Mouse (Mus musculus): ENCODE measurements around the gene Ccnd3.

The Ccnd3 gene

GRCm38 (mm10) chr17:47501946-47502706 is 2.7 kb upstream of the Ccnd3 start, which contains the start of gene Taf8:
Gene Taf8 (minus strand): TSS chr17:47502292.
- CTCF ChIA-PET = interaction anchor here (0.5 to 2.1 kb wide), 24 partner anchors 9 to 540 kb away, joined by 3 to 35 read pairs (median 4); partner anchors contain the start of genes Gm21981 (in 1 of the 4), Pgc (in 1 of the 4) and Prickle4 (in 1 of the 4)
- POLR2A ChIA-PET = interaction anchor here (0.6 to 14.7 kb wide), 114 partner anchors 8 to 1907 kb away, joined by 3 to 220 read pairs (median 4); partner anchors contain the start of genes AI661453 (in 1 of the 4), Bicral (in 1 of the 4), Cnpy3 (in 1 of the 4) and Guca1b (in 1 of the 4)

DNA sequence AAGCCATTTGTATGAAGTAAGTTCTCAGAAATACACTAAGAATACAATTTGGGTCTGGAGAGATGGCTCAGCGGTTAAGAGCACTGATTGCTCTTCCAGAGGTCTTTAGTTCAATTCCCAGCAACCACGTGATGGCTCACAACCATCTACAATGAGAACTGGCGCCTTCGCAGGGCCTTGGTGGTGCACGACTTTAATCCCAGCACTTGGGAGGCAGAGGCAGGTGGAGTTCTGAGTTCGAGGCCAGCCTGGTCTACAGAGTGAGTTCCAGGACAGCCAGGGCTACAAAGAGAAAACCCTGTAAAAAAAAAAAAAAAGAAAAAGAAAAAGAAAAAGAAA is 2.2 kb upstream of the Ccnd3 start:
- POLR2A ChIA-PET = interaction anchor here (0.6 to 14.7 kb wide), 110 partner anchors 8 to 1908 kb away, joined by 3 to 220 read pairs (median 4); partner anchors contain the start of genes AI661453 (in 1 of the 4), Cnpy3 (in 1 of the 4), Guca1b (in 1 of the 4) and Mrps10 (in 1 of the 4)
- CTCF ChIA-PET = interaction anchor here (0.5 to 2.1 kb wide), 21 partner anchors 8 to 515 kb away, joined by 3 to 35 read pairs (median 4); partner anchors contain the start of genes Gm21981 (in 1 of the 4) and Prickle4 (in 1 of the 4)

DNA sequence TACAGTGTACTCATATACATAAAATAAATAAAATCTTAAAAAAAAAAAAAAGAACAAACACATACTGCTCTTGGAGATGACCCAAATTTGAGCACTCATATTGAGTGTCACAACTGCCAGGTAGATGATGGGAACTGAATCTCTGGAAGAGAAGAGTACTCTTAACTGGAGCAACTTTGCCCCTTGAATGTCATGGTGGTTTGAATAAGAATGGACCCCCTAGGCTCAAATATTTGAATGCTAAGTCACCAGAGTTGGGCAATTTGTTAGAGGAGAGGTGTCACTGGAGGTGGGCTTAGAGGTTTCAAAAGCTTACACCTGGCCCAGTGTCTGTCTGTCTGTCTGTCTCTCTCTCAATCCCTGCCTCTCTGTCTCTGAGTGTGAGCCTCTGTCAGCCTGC is 1.2 kb upstream of the Ccnd3 start:
- CTCF ChIA-PET = interaction anchor here in 3 of 4 experiments (0.6 to 1.8 kb wide), 5 partner anchors 8 to 118 kb away, joined by 3 to 7 read pairs (median 3); no protein-coding TSS in a partner anchor

DNA sequence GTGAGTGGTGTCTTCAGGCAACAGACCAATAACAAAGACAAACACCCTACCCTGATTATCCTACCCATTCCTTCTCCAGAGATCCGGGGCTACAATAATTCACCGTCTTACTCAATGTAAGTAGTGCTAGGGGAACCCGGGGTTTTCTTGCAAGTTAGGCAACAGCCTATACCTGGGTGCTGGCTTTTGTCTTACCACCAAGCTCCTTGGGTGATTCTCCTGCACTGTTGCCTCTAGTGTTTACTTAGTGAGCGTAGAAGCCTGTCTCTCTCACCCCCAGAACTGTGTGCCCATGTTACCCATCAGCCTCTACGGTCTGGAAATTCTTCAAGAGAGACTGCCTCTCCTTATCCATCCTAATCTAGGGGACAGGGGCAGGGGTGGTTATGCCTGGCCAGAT is 623 bp upstream of the Ccnd3 start:
- CTCF ChIA-PET = interaction anchor here in 3 of 4 experiments (0.5 to 1.8 kb wide), 6 partner anchors 17 to 651 kb away, joined by 3 to 8 read pairs (median 4); no protein-coding TSS in a partner anchor

More for the DNA sequence above, 1.2 kb upstream of the Ccnd3 start:
- POLR2A ChIA-PET = interaction anchor here in 3 of 4 experiments (0.6 to 14.7 kb wide), 18 partner anchors 7 to 309 kb away, joined by 3 to 220 read pairs (median 6); no protein-coding TSS in a partner anchor

DNA sequence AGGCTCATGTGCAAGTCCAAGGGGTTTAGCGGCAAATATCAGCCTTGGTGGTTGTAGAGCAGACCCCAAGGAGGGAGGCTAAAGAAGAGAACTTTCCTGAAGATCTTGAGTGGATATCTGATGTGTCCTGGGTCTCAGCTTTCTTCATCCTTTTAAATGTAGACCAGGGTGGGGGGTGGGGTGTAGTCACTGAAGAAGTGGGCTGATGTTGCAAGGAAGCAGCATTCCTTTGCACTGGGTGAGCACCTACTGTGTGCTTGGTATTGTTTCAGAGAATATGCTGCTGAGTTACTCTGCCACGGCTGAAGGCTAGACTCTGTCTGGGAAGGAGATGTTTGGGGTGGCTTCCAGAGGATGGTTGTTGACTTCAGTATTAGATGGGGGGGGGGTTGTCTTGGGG is 715 bp downstream of the Ccnd3 start:
- POLR2A ChIA-PET = interaction anchor here in 3 of 4 experiments (0.5 to 14.7 kb wide), 35 partner anchors 8 to 638 kb away, joined by 3 to 220 read pairs (median 4); partner anchors contain the start of gene Tbcc (in 1 of the 3)

More for the DNA sequence above, 623 bp upstream of the Ccnd3 start:
- POLR2A ChIA-PET = interaction anchor here in 3 of 4 experiments (0.6 to 14.7 kb wide), 31 partner anchors 8 to 310 kb away, joined by 3 to 220 read pairs (median 4); no protein-coding TSS in a partner anchor

DNA sequence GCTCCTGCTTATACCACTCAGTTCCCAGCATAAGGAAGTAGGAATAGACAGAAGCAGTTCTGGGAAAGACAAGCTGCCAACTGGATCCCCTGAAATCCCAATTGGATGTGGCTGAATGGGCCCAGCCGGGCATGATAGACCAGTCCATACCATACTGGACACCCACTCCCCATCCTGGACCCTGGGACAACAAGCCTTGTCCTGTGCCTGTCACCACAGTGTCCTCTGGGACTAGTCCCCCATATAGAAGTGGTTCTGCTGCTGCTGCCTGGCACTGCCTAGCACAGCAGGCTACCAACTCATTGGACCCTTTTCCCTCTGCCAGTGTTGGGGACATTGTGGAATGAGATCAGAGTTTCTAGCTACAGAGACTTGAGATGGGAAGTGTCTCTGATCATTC is 1.2 kb downstream of the Ccnd3 start:
- ChIA-PET POLR2A (interaction anchor here in 3 of 4 experiments (0.7 to 14.7 kb wide), 17 partner anchors 8 to 164 kb away, joined by 3 to 220 read pairs (median 4); no protein-coding TSS in a partner anchor), CTCF (interaction anchor here in 2 of 4 experiments (0.6 to 1.1 kb wide), 5 partner anchors 89 to 238 kb away, joined by 3 to 6 read pairs (median 3); no protein-coding TSS in a partner anchor)

More for the DNA sequence above, 715 bp downstream of the Ccnd3 start:
- CTCF ChIA-PET = interaction anchor here in 2 of 4 experiments (0.5 to 1.6 kb wide), 10 partner anchors 16 to 269 kb away, joined by 3 to 8 read pairs (median 4); no protein-coding TSS in a partner anchor

DNA sequence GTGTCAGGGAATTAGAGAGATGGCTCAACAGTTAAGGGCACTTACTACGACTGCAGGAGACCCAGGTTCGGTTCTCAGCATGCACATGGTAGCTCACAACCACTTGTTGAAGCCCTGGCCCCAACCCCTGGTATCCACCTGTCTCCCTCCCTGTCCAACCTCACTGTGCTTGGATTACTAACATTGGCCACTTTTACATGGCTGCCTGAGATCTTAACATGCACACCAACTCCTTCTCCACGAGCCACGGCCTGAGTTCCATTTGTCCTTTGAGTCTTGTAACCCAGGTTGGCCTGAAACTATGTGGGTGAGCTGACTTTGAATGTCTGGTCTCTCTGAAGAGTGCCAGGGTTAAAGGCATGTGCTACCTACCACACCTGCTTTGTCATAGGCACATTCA is 1.8 kb downstream of the Ccnd3 start:
- ChIA-PET CTCF (interaction anchor here in 1 of 4 experiments (1.1 kb wide), 1 partner anchor 88 kb away, joined by 3 read pairs; no protein-coding TSS in a partner anchor), POLR2A (interaction anchor here in 2 of 4 experiments (0.5 to 14.7 kb wide), 10 partner anchors 9 to 276 kb away, joined by 3 to 220 read pairs (median 4); no protein-coding TSS in a partner anchor)

DNA sequence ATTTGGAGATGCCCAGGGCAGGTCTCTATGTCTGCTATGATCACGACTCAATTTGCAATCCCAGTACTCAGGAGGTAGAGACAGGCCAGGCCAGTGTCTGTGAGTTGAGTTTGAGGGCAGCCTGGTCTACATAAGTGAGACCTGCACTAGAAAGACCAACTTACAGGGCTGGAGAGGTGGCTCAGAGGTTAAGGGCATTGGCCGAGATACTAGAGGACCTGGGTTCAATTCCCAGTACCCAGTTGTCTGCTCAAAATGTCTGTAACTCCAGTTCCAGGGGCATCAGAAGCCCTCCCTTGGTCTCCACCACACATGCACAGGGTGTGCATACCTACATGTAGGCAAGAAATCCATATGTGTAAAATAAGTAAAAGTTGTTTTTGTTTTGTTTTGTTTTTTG is 2.7 kb downstream of the Ccnd3 start:
- ChIA-PET POLR2A (interaction anchor here in 2 of 4 experiments (1.0 to 14.7 kb wide), 8 partner anchors 10 to 91 kb away, joined by 3 to 220 read pairs (median 102); no protein-coding TSS in a partner anchor), CTCF (no interaction called here)

GRCm38 (mm10) chr17:47508012-47508608 is 3.3 kb downstream of the Ccnd3 start:
- POLR2A ChIA-PET = interaction anchor here in 2 of 4 experiments (0.6 to 14.7 kb wide), 15 partner anchors 12 to 504 kb away, joined by 3 to 220 read pairs (median 5); partner anchors contain the start of genes Bysl (in 1 of the 2), Gm20517 (in 1 of the 2) and Med20 (in 1 of the 2)
- CTCF ChIA-PET = interaction anchor here in 3 of 4 experiments (0.6 to 1.0 kb wide), 4 partner anchors 26 to 206 kb away, joined by 3 to 4 read pairs (median 4); no protein-coding TSS in a partner anchor

DNA sequence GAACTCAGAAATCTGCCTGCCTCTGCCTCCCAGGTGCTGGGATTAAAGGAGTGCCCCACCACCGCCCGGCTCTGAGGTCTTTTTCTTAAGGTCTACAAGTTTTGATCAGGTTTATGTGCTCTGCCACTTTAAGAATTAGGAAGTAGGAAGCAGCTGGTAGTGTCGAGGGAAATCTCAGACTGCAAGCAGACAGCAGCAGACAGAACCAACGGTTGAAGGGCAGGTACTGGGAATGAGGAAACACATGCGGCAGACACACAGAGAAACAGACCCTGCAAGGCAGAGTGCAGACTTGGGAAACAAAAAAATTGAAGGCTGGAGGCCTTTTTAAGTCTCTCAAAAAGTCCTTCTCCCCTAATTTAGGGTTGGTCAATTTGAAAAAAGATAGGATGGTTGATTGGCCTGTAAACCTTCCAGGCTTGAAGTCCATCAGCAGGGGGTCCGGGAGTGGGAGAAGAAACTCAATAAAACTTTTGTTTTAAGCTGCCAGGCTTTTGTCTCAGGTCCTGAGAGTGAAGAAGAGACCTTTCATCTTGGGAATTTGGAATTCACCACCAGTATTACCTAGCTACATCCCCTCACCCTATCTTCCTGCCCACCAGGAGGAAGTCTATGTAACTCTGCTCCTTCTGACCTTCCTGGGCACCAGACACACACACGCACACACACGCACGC is 4.3 kb downstream of the Ccnd3 start:
- ChIA-PET POLR2A (interaction anchor here in 3 of 4 experiments (0.6 to 14.7 kb wide), 18 partner anchors 12 to 714 kb away, joined by 3 to 220 read pairs (median 4); no protein-coding TSS in a partner anchor), CTCF (interaction anchor here in 2 of 4 experiments (0.7 kb wide), 2 partner anchors 25 to 86 kb away, joined by 4 read pairs; no protein-coding TSS in a partner anchor)

- ChIA-PET CTCF (interaction anchor here (0.5 to 3.5 kb wide), 100 partner anchors 8 to 739 kb away, joined by 3 to 74 read pairs (median 5); partner anchors contain the start of genes Taf8 (in 4 of the 4), Bysl (in 3 of the 4), Gm20517 (in 3 of the 4) and Med20 (in 3 of the 4)), POLR2A (interaction anchor here (0.5 to 14.7 kb wide), 148 partner anchors 9 to 1627 kb away, joined by 3 to 220 read pairs (median 5); partner anchors contain the start of genes Taf8 (in 4 of the 4), Bysl (in 2 of the 4), Gm20517 (in 2 of the 4) and Med20 (in 2 of the 4))
Measured at GRCm38 (mm10) chr17:47511111-47512020, 6.5 kb downstream of the Ccnd3 start.

DNA sequence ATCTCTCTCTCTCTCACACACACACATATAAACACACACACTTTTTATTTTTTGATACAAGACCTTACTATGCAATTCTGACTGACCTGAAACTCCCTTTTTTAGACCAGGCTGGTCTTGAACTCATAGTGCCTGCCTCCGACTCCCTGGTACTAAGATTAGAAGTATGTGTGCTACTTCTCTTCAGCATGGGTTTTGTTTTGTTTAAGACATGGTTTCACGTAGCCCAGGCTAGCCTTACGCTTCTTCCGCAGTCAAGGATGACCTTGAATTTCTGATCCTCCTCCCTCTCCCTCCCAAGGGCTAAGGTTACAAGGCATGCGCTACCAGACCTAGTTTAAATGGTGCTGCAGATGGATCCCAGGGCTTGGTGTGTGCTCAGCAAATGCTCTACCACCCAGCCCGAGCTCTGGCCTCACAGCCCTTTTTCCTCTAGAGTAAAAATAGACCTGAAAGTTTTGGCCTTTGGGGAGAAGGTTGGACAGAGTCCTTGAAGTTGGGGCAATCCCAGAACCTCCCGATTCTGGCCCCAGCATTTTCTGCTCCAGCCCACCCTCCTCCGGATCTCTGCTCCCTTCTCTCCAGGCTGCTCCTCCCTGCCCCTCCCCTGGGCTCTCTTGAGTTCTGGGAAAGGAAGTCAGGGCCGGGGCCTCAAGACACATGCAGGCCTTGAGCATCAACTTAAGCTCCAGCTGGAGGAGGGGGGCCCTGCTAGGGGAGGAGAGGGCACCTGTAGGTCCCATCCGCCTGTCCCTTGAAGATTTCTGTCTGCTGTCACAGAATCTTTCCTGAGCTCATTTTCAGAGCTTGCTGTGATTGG is 8.3 kb downstream of the Ccnd3 start:
- CTCF ChIA-PET = interaction anchor here in 3 of 4 experiments (0.5 to 3.5 kb wide), 5 partner anchors 9 to 239 kb away, joined by 3 to 74 read pairs (median 3); no protein-coding TSS in a partner anchor

DNA sequence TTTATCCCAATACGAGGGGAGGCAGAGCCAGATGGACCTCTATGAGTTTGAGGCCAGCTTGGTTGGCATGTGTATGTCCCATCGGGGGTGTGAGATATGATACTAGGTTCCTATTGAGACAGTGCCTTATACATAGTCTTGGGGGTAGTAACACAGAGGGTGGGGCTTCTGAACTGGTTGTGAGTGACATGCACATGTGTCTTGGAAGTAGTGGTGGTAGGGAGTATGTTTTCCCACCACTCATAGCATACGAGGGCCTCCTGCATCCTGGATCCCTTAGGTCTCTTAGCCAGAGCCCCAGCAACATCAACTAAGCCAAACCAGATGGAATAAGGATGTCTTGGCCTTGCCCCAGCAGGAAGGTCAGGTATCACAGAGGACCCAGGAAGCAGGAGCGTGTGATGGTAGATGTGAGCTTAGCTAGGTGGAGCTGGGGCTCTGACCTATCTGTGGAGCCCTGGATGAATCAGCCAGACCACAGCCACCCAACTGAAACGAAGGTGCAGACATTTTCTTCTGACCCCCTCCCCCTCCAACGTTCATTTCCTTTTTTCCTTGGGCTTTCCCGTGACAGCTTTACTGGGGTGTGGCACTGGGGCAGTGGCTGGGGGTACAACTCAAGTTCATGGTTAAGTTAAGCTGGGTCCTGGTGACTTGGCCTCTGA is 10.5 kb downstream of the Ccnd3 start:
- ChIA-PET POLR2A (interaction anchor here in 3 of 4 experiments (1.0 to 3.9 kb wide), 7 partner anchors 10 to 81 kb away, joined by 3 to 16 read pairs (median 4); partner anchors contain the start of genes Taf8 (in 2 of the 3) and Ccnd3 (in 1 of the 3)), CTCF (interaction anchor here in 1 of 4 experiments (0.5 kb wide), 1 partner anchor 79 kb away, joined by 3 read pairs; no protein-coding TSS in a partner anchor)

More for the DNA sequence above, 8.3 kb downstream of the Ccnd3 start:
- POLR2A ChIA-PET = interaction anchor here in 3 of 4 experiments (0.6 to 14.7 kb wide), 26 partner anchors 8 to 667 kb away, joined by 3 to 220 read pairs (median 8); partner anchors contain the start of gene Taf8 (in 3 of the 3)

- CTCF ChIA-PET = no interaction called here
- POLR2A ChIA-PET = interaction anchor here in 3 of 4 experiments (0.9 to 3.9 kb wide), 5 partner anchors 11 to 80 kb away, joined by 3 to 16 read pairs (median 4); partner anchors contain the start of gene Taf8 (in 1 of the 3)
Measured at GRCm38 (mm10) chr17:47516232-47516631, 11.4 kb downstream of the Ccnd3 start.

Measured in embryonic stem cell, embryonic (primary cell).